Mouse (Mus musculus) limb, embryonic 15.5 days (tissue): ENCODE results near the gene Crb3. TPM values are rescaled to one million over a fixed set of nuclear protein-coding genes. Genes with fewer than 3 reads are reported as not detected.
A peak's percentile ranks its signal among the peaks of the same experiment; 100 is the strongest.

ENCODE experiments used
- ATAC-seq: fragments of 200-750 bp; cut with Nextera tagmentation; 2 replicates; pipeline ENCODE4 v1.8.0; 2017; ENCODE audit warnings: low read depth, moderate TSS enrichment; ENCODE audit not compliant: insufficient number of reproducible peaks, low FRiP score, low TSS enrichment
- H3K27ac ChIP-seq: fragments of 300-500 bp; sonication (generic); 2 replicates; pipeline ENCODE4 v1.5.1; 2015; ENCODE audit warnings: moderate library complexity, mild to moderate bottlenecking, inconsistent platforms
- H3K27me3 ChIP-seq: fragments of 300-500 bp; sonication (generic); 2 replicates; pipeline ENCODE4 v1.6.1; 2015; ENCODE audit warnings: inconsistent platforms
- H3K36me3 ChIP-seq: fragments of 300-500 bp; sonication (generic); 2 replicates; pipeline ENCODE4 v1.6.1; 2015; ENCODE audit warnings: inconsistent platforms
- H3K4me1 ChIP-seq: fragments of 300-500 bp; sonication (generic); 2 replicates; pipeline ENCODE4 v1.6.1; 2015; ENCODE audit warnings: inconsistent platforms
- H3K4me2 ChIP-seq: fragments of 300-500 bp; sonication (generic); 2 replicates; pipeline ENCODE4 v1.6.1; 2015; ENCODE audit warnings: mild to moderate bottlenecking, inconsistent platforms
- H3K4me3 ChIP-seq: fragments of 300-500 bp; sonication (generic); 2 replicates; pipeline ENCODE4 v1.5.1; 2015; ENCODE audit warnings: mild to moderate bottlenecking, inconsistent platforms
- H3K9ac ChIP-seq: fragments of 300-500 bp; sonication (generic); 2 replicates; pipeline ENCODE4 v1.6.1; 2015; ENCODE audit warnings: inconsistent platforms
- H3K9me3 ChIP-seq: fragments of 300-500 bp; sonication (generic); 2 replicates; pipeline ENCODE4 v1.6.1; 2016; ENCODE audit warnings: inconsistent platforms
- WGBS: fragments of 180-500 bp; shearing (Covaris S2); methylation state at CpG from one replicate; pipeline ENCODE4 v1.1.7; 2015; 5-methylcytosine and 5-hydroxymethylcytosine counted together
- polyA plus RNA-seq: library from polyadenylated mRNA; unstranded; fragments of >200 nt; fragmentation: Nextera tagmentation; extraction: Ambion mirVana; gene quantifications from 2 replicates; pipeline ENCODE4 v1.2.1, GENCODE M21; 2015

Gene Crb3
- polyA plus RNA-seq, 1 experiment from 2014 or later: 9.7 TPM

DNA sequence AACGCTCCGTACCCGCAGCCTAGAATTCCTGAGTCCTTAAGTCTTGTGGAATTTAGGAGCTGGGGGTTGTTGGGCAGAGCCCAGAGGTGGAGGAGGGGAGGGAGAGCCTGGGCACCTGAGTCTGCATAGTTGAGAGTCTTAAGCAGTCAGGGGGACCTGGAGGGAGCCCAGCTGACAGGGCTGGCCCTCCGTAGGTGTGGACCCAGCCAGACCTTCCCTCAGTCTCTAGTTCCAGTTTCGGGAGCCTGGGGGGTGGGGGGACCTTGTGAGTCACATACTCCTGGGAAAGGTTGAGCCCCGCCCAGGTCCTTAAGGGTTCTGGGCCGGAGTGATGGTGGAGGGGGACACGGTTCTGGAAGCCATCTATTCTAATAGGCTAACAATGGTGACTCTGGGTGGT is 4.1 kb downstream of the Crb3 start:
- no peak overlapping the region for H3K9ac ChIP-seq
- H3K9me3 ChIP-seq: no peaks in the 10 kb centered on the region
- WGBS: 8% methylated on average over 8 of the region's 8 CpGs
- no peak overlapping the region for H3K27ac ChIP-seq
- H3K36me3 ChIP-seq: no peaks in the 10 kb centered on the region
- ATAC-seq: no peak
- H3K4me2 ChIP-seq: no peak overlapping the region
- peaks cover 32% of the 10 kb centered on the region for H3K4me1 ChIP-seq
- H3K4me3 ChIP-seq: no peak overlapping the region; the same call in 1 of the 2 replicates
- peaks cover 61% of the 10 kb centered on the region for H3K27me3 ChIP-seq

DNA sequence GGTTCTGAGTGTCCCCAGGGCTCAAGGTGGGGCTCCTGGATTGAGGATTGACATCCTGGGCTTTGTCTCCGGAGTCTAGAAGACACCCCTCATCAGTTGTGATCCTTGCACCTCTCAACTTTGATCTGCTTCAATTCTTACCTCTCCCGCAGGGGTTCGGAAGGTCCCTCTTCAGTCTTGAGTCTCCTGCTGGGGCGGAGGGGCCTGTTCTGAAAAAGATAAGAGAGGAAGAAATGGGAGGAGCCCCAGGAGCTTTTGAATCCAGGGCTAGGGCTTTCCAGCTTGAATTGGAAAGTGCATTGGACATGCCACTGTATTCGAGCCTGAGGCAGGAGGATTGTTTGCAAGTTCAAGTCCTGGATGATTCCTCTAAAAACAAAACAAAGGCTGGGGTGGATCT is 8.0 kb downstream of the Crb3 start:
- H3K36me3 ChIP-seq: no peaks in the 10 kb centered on the region
- 61% methylated on average over 5 of the region's 5 CpGs for WGBS
- ATAC-seq: no peak
- peaks cover 10% of the 10 kb centered on the region for H3K4me1 ChIP-seq
- no peak overlapping the region for H3K4me2 ChIP-seq
- no peak overlapping the region for H3K27ac ChIP-seq
- H3K9me3 ChIP-seq: no peaks in the 10 kb centered on the region
- H3K27me3 ChIP-seq: peaks cover 47% of the 10 kb centered on the region
- no peak overlapping the region for H3K4me3 ChIP-seq
- no peak overlapping the region for H3K9ac ChIP-seq

DNA sequence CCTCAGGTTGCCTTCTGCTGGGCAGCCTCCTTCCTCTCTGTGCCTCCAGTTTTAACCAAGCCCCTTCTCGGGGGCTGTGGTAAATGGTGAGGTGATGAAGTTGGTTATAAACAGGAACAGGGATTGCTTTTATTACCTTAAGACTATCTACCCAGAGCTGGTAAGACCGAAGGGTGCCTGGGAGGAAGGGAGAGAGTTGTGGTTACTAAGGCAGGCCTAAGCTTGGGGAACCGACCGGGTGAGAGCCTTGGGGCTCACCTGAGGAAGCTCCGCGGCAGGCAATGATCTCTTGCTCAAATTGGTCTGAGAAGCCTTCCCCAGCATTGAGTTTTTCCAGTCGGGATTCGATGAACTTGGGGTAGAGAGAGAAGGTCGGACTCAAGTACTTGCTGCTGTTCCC is 11.4 kb downstream of the Crb3 start:
- H3K4me1 ChIP-seq: 0 out of 2 replicates have a peak, but pooled peaks cover 3% of the 10 kb centered on the region
- WGBS: 13% methylated on average over 9 of the region's 9 CpGs
- peaks cover 21% of the 10 kb centered on the region for H3K27me3 ChIP-seq
- H3K4me3 ChIP-seq: no peak overlapping the region
- ATAC-seq: no peak
- H3K4me2 ChIP-seq: no peak overlapping the region
- no peaks in the 10 kb centered on the region for H3K9me3 ChIP-seq
- no peaks in the 10 kb centered on the region for H3K36me3 ChIP-seq
- H3K9ac ChIP-seq: no peak overlapping the region
- H3K27ac ChIP-seq: no peak overlapping the region

DNA sequence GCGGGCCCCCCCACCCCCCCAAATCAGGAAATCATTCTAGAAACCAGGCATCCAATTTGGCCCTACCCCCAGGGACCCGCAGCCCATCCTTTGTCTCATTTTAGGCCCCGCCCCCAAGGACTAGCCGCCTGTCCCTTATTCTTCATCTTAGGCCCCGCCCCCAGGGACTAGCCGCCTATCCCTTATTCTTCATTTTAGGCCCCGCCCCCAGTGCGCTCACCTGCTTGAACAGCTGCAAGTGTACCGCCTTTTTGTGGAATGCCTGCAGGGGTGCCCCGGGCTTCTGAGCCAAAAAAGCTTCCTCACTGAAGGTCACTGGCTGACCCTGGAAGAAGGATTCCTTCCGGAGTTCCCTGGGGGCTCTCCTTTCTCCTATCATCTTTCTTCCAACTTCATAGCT is 11.8 kb downstream of the Crb3 start:
- Histone ChIP-seq H3K27ac (no peak overlapping the region), H3K9me3 (no peaks in the 10 kb centered on the region), H3K4me3 (no peak overlapping the region), H3K27me3 (peaks cover 18% of the 10 kb centered on the region; the same call in 1 of the 2 replicates), H3K4me1 (0 out of 2 replicates have a peak, but pooled peaks cover 3% of the 10 kb centered on the region), H3K9ac (no peak overlapping the region), H3K4me2 (no peak overlapping the region), H3K36me3 (no peaks in the 10 kb centered on the region)
- no peak for ATAC-seq
- 5% methylated on average over 11 of the region's 11 CpGs for WGBS

DNA sequence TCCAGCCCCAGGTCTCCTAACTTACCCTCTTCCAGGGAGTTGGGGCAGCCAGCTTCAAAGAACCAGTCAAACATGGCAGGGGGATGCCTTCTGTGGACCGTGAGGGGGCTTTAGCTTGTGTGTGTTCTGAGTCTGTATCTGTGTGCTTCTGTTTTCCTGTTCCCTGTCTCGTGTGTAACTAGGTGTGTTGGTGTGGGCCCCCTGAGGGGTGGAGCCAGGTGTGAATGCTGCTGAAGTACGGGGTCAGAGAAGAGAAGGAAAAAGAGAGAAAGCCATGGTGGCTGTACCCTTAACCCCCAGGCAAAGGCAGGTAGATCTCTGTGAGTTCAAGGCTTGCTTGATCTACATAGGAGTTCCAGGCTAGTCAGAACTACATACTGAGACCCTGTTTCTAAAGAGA is 18.0 kb downstream of the Crb3 start:
- H3K4me3 ChIP-seq: no peak overlapping the region
- H3K4me2 ChIP-seq: no peak overlapping the region
- H3K9me3 ChIP-seq: no peaks in the 10 kb centered on the region
- peaks cover 6% of the 10 kb centered on the region for H3K4me1 ChIP-seq
- H3K9ac ChIP-seq: no peak overlapping the region
- ATAC-seq: no peak
- H3K36me3 ChIP-seq: no peaks in the 10 kb centered on the region; the same call in 1 of the 2 replicates
- no peak overlapping the region for H3K27ac ChIP-seq
- 0 out of 2 replicates have a peak, but pooled peaks cover 5% of the 10 kb centered on the region for H3K27me3 ChIP-seq
- 43% methylated on average over 3 of the region's 3 CpGs for WGBS

DNA sequence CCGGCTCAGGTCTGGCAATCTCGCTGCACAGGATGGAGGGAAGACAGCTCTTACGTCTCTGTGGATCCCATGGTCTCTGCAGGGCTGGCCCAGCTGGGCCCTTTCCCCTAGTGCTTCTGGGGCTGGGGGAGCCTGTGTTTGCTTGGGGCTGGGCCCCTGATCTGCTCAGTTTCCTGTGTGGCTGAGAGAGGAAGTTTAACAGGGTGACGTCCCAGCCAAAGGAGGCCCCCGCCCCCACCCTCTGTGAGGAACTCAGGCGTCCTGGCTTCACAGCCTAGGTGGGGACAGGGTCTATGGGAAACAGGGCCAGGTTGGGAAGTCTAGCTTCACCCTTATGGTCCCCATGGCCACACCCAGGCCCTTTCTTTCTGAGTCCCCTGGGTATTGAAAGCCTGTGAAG is 19.4 kb downstream of the Crb3 start, which contains the start of gene Dennd1c:
TSS of gene Dennd1c (minus strand) at position 179 of the 400 bp plus-strand sequence.
- no peaks in the 10 kb centered on the region; the same call in 1 of the 2 replicates for H3K36me3 ChIP-seq
- H3K27ac ChIP-seq: no peak within 1 kb of the TSS
- no peak; the same call in 1 of the 2 replicates for ATAC-seq
- H3K9ac ChIP-seq: no peak within 1 kb of the TSS
- peaks cover 6% of the 10 kb centered on the region for H3K4me1 ChIP-seq
- H3K9me3 ChIP-seq: no peaks in the 10 kb centered on the region
- no peak within 1 kb of the TSS for H3K4me2 ChIP-seq
- WGBS: 49% methylated on average over 6 of the region's 6 CpGs
- no peak within 1 kb of the TSS for H3K4me3 ChIP-seq
- H3K27me3 ChIP-seq: no peaks in the 10 kb centered on the region

DNA sequence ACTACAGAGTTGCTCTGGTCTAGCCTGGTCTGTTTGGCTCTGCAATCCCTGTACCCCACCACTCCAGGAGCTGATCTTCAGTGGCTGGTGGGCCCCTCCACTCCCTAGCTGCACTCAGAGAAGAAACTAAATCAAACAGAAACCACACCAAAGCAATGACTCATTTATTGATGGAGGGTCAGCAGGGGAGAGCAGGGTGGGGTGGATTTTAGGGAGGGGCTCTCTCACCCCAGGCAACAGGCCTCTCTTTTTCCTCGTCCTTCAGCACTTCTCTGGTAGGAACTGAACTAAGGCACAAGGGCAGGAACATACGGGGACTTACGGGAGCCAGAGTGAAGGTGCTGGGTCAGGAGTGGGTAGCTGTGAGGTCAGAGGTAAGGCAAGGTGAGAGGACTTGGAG is 21.0 kb downstream of the Crb3 start:
- Histone ChIP-seq H3K4me3 (no peak overlapping the region), H3K4me1 (peaks cover 6% of the 10 kb centered on the region), H3K27ac (no peak overlapping the region), H3K4me2 (no peak overlapping the region), H3K9ac (no peak overlapping the region), H3K9me3 (no peaks in the 10 kb centered on the region), H3K36me3 (no peaks in the 10 kb centered on the region; the same call in 1 of the 2 replicates), H3K27me3 (no peaks in the 10 kb centered on the region)
- 57% methylated on average over 3 of the region's 3 CpGs for WGBS
- no peak for ATAC-seq

DNA sequence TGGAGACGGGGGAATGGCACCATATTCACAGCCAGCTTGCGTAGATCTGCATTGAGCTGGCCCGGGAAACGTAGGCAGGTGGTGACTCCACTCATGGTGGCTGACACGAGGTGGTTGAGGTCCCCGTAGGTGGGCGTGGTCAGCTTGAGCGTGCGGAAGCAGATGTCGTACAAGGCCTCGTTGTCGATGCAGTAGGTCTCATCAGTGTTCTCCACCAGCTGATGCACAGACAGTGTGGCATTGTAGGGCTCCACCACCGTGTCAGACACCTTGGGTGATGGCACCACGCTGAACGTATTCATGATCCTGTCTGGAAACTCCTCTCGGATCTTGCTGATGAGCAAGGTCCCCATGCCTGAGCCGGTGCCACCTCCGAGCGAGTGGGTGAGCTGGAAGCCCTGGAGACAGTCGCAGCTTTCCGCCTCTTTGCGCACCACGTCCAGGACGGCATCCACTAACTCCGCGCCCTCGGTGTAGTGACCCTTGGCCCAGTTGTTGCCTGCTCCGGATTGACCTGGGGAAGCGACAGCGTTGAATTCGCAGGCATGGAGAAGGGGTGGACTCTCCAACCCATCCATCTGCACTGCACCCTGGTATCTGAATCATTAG is 22.4 kb downstream of the Crb3 start:
- WGBS: 91% methylated on average over 31 of the region's 31 CpGs
- H3K4me2 ChIP-seq: no peak overlapping the region
- peaks cover 4% of the 10 kb centered on the region; the same call in 1 of the 2 replicates for H3K27me3 ChIP-seq
- no peak overlapping the region for H3K9ac ChIP-seq
- H3K4me3 ChIP-seq: no peak overlapping the region
- H3K36me3 ChIP-seq: no peaks in the 10 kb centered on the region; the same call in 1 of the 2 replicates
- no peak for ATAC-seq
- peaks cover 6% of the 10 kb centered on the region for H3K4me1 ChIP-seq
- H3K9me3 ChIP-seq: no peaks in the 10 kb centered on the region
- H3K27ac ChIP-seq: no peak overlapping the region

DNA sequence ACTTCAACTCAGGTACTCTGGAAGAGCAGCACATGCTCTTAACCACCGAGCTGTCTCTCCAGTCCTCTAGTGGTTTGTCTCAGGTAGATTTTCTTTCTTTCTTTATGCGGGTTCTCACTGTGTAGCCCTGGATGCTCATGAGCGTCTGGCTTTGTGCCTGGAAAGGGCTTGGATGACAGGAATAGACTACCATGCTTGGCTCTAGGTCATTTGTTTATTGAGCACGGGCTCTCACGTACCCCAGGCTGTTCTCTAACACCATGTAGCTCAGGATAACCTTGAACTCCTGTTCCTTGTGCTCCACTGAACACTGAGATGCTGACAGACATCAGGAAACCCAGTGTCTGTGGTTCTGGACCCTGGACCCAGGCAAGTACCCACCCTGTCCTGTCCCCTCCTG is 23.6 kb downstream of the Crb3 start:
- Histone ChIP-seq H3K4me3 (no peak overlapping the region), H3K27me3 (peaks cover 10% of the 10 kb centered on the region), H3K4me1 (peaks cover 12% of the 10 kb centered on the region), H3K9ac (no peak overlapping the region), H3K4me2 (no peak overlapping the region), H3K9me3 (no peaks in the 10 kb centered on the region), H3K36me3 (no peaks in the 10 kb centered on the region; the same call in 1 of the 2 replicates), H3K27ac (no peak overlapping the region)
- WGBS: 87% methylated on average over 5 of the region's 5 CpGs
- ATAC-seq: no peak

DNA sequence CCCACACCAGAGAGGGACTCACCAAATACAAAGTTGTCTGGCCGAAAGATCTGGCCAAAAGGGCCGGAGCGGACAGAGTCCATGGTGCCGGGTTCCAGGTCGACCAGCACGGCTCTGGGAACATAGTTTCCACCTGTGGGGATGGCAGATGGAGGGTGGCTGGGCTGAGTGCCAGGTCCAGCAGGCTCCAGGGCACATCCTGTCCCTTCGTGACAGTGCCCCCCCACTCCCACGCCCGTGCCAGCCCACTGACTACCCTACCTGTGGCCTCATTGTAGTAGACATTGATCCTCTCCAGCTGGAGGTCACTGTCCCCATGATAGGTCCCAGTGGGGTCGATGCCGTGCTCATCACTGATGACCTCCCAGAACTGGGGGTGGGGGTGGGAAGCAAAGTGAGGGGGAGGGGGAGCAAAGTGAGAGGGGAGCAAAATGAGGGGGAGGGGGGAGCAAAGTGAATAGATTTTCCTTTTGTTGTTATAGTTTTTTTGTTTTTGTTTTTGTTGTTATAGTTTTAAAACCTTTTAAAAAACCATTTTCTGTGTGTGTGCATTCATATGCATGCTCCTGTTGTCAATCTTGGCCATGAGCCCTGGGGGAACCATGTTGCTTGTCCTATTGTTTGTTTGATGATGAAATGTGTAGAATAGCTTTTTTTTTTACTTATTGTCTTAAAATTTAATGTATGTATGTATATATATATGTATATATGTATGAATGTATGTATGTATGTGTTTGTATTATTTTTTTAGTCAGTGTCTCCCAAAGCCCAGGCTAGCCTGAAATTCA is 27.3 kb downstream of the Crb3 start:
- ATAC-seq: no peak
- Histone ChIP-seq H3K36me3 (no peaks in the 10 kb centered on the region; the same call in 1 of the 2 replicates), H3K27me3 (peaks cover 33% of the 10 kb centered on the region), H3K9me3 (no peaks in the 10 kb centered on the region), H3K27ac (no peak overlapping the region), H3K4me1 (peaks cover 7% of the 10 kb centered on the region), H3K9ac (no peak overlapping the region), H3K4me2 (no peak overlapping the region), H3K4me3 (no peak overlapping the region)
- WGBS: 87% methylated on average over 11 of the region's 11 CpGs

DNA sequence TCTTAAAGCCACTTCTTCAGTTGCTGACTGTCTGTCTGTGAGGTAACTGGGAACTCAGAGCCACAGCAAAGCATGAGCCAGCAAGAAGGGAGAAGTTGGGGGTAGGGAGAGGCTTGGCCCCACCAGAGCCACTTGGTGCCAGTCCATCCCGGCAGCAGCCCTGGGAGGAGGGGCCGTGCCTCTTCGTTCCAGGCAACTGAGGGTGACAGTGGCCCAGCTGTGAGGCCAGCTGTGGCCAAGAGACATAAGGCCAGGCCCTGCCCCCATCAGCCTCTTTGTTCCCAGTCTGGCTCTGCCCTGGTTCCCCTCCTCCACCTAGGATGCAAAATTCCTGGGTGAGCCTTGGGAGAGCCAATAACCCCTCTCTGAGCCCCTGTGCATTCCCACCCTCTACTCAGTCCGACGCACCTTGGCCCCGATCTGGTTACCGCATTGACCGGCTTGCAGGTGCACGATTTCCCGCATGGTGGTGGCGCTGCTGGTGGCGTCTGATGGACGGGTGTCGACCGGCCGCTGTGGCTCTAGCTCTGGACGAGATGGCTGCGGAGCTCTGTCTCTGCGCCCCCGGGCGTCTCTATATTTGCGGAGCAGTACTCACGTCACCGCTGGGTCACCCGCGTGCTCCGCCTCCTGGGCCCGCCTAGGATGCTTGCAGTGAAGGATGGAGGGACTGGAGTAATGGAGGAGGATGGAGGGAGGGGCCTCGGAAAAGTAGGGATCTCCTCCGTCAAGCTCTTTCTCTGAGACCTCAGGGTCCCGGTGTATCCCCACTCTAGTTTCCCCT is 28.3 kb downstream of the Crb3 start, which contains the start of gene Tubb4a:
TSS of gene Tubb4a (minus strand) at position 734 of the 784 bp plus-strand sequence.
- H3K4me3 ChIP-seq: peak within 1 kb of the TSS; percentile 35
- H3K4me1 ChIP-seq: peaks cover 7% of the 10 kb centered on the region
- no peak within 1 kb of the TSS for H3K27ac ChIP-seq
- no peak for ATAC-seq
- H3K27me3 ChIP-seq: peaks cover 33% of the 10 kb centered on the region
- WGBS: 1% methylated on average over 31 of the region's 31 CpGs
- no peak within 1 kb of the TSS for H3K9ac ChIP-seq
- no peaks in the 10 kb centered on the region for H3K9me3 ChIP-seq
- H3K36me3 ChIP-seq: no peaks in the 10 kb centered on the region
- peak within 1 kb of the TSS; percentile 49 for H3K4me2 ChIP-seq
